Mouse (Mus musculus): Measurements from ENCODE around the gene Avp. TPM values are rescaled to one million over a fixed set of nuclear protein-coding genes. Genes with fewer than 3 reads are reported as not detected.

Avp gene
- total RNA-seq, 2 experiments from 2014 or later: 15.5 to 25.6 TPM

- no peak for DNase-seq
These were observed 7.4 kb downstream of the Avp start for GRCm38 (mm10) chr2:130574960-130575359.

DNA sequence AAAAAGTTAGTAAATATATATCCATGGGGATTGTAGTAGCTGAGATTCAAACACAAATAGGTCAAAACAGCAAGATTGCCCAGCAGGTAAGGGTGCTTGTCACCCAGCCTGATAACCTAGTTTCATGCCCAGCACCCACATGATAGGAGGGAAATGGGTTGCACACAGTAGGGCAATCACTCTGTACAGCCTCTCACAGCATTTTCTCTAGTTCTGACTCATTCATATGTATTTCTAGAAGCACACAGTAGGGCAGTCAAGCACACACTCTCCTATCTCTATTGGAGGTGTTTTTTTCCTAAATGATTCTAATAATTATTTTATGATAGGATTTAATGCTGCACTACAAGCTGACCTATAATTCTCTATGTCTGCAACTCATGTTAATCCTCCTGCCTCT is 12.4 kb downstream of the Avp start:
- no peak for DNase-seq

DNA sequence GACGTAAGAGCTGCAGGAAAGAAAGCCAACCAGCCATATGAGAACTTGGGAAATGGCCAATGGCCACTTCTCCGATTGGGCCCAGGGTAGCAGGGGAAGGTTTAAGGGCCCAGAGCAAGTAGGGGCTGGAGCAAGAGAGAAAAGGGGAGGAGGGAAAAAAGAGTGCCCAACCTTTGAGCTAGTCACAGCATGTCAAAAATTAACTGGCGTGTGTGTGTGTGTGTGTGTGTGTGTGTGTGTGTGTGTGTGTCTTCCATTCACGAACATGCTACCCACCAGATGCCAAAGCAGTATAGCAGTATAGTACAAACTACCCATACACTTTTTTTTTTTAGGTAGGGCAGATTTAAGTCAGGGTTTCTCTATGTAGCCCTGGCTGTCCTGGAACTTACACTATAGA is 13.4 kb downstream of the Avp start:
- DNase-seq: no peak

DNA sequence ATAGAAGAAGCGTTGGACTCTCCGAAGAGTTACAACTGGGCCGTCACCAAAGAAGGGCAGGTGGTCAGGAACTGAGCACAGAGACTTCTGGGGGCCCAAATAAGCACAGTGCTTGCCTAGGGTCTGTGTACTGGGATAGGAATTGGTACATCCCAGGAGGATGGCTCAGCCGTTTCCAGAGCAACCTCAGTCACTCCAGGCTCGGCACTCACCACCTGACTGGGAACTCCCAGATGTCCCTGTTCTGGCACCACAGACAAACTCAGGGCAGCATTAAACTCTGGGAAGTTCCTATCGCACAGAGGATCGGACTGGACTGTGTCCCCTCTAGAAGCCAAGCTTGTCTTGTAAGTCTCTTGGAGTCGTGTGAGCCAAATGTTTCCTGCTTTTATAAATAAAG is 17.4 kb downstream of the Avp start:
- DNase-seq: no peak

- DNase-seq: peak in 1 of 2 experiments; percentile 31
These were observed 18.3 kb downstream of the Avp start for GRCm38 (mm10) chr2:130564063-130564462.

DNA sequence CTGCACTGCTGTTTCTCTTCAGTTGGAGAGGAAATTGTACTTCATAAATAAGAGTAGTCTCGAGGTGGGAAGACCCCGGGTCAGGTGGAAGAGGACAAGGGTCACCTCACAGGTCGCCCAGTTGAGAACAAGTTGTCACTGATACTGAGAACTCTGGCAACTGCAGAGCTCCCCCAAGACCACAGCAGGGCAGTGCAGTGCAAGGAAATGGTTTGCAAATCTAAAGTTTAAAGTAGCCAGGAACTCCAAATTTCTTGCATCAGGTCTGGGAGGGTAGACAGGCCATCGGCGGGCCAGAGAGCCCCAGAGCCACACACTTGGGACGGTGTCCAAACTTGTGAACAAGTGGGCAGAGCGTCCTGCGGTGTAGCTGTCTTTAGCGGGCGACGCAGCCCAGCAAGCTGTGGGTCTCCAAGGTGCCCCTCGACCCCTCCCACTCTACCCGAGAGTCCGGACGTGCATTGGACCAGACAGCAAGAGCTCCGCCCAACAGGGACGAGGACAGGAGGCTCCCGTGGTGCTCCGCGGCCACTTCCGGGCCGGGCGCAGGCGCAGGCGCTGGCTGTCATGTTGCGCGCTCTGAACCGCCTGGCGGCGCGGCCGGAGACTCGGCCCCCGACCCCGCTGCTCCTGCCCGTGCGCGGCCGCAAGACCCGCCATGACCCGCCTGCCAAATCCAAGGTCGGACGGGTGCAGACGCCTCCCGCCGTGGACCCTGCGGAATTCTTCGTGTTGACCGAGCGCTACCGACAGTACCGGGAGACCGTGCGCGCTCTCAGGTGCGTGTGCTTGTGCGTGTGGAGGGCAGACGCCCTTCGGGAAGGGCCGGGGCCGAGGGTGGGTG is 18.9 kb downstream of the Avp start, which contains the start of gene Mrps26:
Gene Mrps26, plus strand, starts transcription at position 531 of the 844 bp plus-strand sequence.
- DNase-seq: peak; percentile 93 to 97

GRCm38 (mm10) chr2:130558015-130558414 is 24.3 kb downstream of the Avp start:
- DNase-seq: no peak

DNA sequence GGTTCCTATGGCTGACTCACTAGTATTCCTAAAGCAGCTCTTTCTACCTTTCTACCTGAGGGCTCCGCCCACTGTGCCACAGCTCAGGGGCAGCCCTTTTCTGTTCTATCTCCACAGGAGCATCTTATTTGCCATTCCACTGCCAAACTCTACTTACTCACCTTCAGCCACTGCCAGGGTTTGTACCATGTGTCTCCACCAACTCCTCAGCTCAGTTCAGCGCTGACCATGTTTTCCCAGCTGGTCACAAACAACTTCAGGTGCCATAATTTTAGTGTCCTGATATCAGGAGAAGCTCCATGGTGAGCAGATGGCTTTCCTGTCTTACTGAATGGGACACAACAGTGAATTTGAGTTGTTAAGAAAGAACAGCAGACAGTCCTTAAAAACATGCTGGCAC is 24.9 kb downstream of the Avp start:
- DNase-seq: no peak

- DNase-seq: no peak
These were observed 26.1 kb downstream of the Avp start for GRCm38 (mm10) chr2:130556292-130556691.

DNA sequence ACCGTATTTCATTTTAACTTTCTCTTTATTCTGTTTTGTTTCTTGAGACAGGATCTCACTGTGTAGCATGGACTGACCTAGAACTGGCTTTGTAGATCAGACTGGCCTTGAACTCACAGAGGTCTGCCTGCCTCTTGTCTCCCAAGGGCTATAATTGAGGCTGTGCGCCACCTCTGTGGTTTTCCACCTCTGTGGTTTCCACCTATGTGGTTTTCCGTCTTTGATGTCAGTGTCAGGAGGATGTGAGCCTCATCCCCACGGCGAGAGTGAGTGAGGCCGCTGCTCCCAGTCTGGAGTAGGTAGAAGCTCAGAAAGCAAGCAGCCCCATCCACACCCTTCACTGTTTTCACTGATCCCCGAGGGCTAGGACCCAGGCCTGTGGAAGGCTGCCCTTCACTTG is 27.5 kb downstream of the Avp start:
- DNase-seq: no peak

DNA sequence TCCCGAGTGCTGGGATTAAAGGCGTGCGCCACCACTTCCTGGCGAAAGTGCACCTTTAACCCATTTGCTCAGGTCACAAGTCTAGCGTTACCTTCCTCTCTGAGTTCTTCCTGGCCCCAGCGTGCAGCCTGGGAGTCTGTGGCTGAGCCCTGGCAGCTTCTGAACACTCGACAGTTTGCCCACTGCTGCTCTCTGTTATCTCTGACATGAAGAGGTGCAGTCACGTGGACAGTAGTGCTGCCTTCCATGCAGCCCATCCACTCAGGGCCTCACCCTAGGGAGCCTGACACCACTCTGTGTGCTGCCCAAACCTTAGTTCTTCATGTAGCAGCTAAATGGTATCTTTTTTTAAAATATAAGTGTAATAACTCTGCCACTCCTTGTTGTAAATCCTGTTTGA is 35.4 kb downstream of the Avp start:
- no peak for DNase-seq

DNA sequence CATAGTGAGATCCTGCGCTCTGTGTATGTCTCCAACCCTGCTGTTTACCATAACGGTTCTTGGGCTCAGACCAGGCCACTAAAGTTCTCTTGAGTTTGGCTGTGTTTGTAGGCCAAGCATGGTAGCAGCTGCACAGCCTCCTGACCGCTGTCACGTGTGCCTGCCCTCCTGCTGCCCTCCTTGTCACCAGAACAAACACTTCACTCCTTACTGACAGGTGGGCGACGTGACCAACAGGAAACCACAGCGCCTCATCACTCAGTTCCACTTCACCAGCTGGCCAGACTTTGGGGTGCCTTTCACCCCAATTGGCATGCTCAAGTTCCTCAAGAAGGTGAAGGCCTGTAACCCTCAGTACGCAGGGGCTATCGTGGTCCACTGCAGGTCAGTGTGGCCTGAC is 42.1 kb downstream of the Avp start:
- DNase-seq: no peak

DNA sequence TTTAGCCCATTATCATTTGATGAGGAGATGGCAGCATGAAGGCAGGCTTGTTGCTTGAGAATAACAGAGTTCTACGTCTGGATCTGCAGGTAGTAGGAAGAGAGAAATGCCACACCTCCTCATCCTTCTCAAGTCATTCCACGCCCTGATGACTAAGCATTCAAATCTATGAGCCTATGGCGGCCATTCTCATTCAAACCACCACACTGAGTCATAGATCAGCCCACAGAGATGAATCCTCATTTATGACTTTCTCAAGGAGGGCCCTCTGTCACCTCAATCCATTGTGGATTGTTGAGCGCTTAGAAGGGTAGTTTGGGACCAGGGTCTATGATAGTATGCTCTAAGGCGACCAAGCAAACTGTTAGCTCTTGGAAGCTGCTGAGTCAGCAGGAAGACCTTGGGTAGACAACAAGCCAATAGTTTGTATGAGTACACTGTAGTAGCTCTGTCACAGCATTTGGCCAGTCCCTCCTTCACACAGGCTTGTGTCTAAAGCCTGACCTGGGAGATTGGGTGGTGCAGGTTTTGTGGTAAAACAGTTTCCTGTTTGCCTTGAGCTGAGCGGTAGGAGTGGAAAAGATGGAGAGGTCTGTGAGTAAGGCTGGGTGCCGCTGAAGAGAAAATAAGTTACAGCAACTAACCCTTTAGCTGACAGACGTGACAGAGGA is 43.3 kb downstream of the Avp start:
- no peak for DNase-seq

DNA sequence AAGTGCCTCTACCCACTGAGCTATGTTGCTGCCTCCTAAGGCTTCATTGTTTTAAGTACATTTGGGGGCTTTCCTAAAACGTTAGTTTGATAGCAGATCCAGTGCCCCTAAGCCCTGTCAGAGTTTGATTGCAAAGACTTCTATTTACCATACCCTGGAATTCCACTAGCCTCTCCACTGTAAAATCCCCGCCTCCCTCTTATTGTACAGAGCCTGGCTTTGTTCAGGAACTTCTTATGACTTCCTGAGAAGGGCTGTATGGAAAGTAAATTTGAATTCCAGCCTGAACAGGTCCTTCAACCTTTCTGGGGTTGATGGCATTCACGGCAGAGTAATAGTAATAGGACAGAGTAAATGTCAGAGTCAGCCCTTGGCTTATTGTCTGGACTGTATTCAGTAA is 45.5 kb downstream of the Avp start:
- no peak for DNase-seq

GRCm38 (mm10) chr2:130535017-130535416 is 47.3 kb downstream of the Avp start:
- DNase-seq: no peak

GRCm38 (mm10) chr2:130532201-130532600 is 50.2 kb downstream of the Avp start:
- DNase-seq: no peak

Small RNA genes within 50 kb of the gene (microRNA-seq; reads per million reads assigned to microRNA genes)
- 0 reads per million in 2 experiments for gene Gm23876

Other genes starting within 250 kb of the Avp start
- gene Cpxm1, start 185.0 kb downstream of the Avp start, total RNA-seq (2021): 1 to 10 TPM; 4.3 to 6.0 TPM
- not detected for gene Gm28372, start 177.3 kb downstream of the Avp start, total RNA-seq (2021)
- not detected for gene 1700020A23Rik, start 177.3 kb downstream of the Avp start, total RNA-seq (2021)
- not detected for gene Tmem239, start 176.1 kb downstream of the Avp start, total RNA-seq (2021)
- gene Vps16, start 158.2 kb downstream of the Avp start, total RNA-seq (2021): 10 to 100 TPM; 26.4 to 28.1 TPM
- gene Pced1a, start 157.9 kb downstream of the Avp start, total RNA-seq (2021): 1 to 10 TPM; 4.5 to 7.0 TPM
- gene Ptpra, start 132.3 kb downstream of the Avp start, total RNA-seq (2021): 10 to 100 TPM; 40.9 to 47.9 TPM
- 10 to 100 TPM; 68.5 to 72.4 TPM for gene Mrps26, start 18.8 kb downstream of the Avp start, total RNA-seq (2021)
- not detected for gene Oxt, start 6.4 kb downstream of the Avp start, total RNA-seq (2021)
- gene Fastkd5, start 47.5 kb upstream of the Avp start, total RNA-seq (2021): 1 to 10 TPM; 7.7 to 7.9 TPM
- 1 to 10 TPM; 4.1 to 4.6 TPM for gene Ubox5, start 47.5 kb upstream of the Avp start, total RNA-seq (2021)
- 1 to 10 TPM; 4.8 to 5.7 TPM for gene Lzts3, start 60.2 kb upstream of the Avp start, total RNA-seq (2021)
- gene Ddrgk1, start 82.1 kb upstream of the Avp start, total RNA-seq (2021): 10 to 100 TPM; 85.2 to 97.5 TPM
- gene Itpa, start 85.1 kb upstream of the Avp start, total RNA-seq (2021): 10 to 100 TPM; 14.6 to 17.7 TPM
- under 1 TPM; 0.20 to 0.36 TPM for gene Slc4a11, start 115.0 kb upstream of the Avp start, total RNA-seq (2021)

All from heart, adult 18-20 months (tissue).